Mouse (Mus musculus): ENCODE measurements around the gene Agap3.

DNA sequence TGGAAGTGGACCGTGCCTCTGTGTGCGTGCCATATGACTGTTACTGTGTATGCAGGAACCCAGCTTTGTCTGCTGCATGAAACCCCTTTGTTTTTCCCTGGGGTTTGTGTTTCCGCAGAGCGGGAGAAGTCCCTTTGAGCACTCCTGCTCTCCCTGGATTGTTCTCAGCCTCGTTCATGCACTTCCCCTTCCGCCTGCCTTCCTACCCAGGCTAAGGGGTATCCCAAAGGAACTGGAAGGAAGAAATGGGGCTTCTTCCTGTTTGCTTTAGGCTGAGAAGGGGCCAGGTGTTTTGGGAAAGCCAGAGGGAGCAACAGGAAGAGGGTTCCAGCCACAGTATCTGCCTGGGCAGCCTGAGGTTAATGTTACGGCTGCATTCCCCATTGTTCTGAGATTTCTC lies 3.6 kb downstream of the Agap3 start:
- TF ChIP-seq CTCF (IDR thresholded peaks at IDR 0.05; ENCODE audit: borderline replicate concordance, insufficient read depth, low read depth, low read length) (no peak), POLR2A (IDR thresholded peaks at IDR 0.05; ENCODE audit: borderline replicate concordance, insufficient read depth, low read length) (no peak)

Data from cerebellum, adult 2 months (tissue).